In the genomic region with DNA sequence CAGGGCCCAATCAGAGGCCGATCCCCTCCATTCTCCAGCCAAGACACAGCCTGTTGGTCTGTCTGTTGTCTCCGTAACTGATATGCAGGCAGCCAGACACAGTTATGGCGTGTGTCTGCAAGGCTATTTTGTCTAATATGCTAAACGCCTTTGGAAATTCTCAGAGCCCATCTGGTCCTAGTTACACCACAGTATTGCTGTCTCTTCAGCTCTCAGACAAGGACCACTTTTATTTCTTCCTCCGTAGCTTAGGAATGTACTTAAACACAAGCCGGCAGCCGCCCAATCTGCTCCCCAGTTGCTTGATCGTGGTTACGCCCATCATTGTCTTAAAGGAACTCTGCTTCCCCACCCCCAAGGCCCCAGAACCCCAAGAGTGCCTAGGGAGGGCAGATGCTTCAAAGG, we compare ENCODE assay signal across 11 mouse cellular contexts. TPM values are rescaled to one million over a fixed set of nuclear protein-coding genes. Genes with fewer than 3 reads are reported as not detected.
DNase-seq lines count a peak whose midpoint lies in the region; ATAC-seq lines count a peak whose summit lies in the region.
"Had no signal": no experiment of that assay in that cellular context is flagged by ENCODE, and none has a peak within 500 bp of the region (broad histone marks: within the 10 kb centered on the region; RNA-seq: fewer than 3 reads in every experiment).

No protein-coding gene starts in this region.

- no peaks in the 10 kb centered on the region for H3K9me3 ChIP-seq in forebrain, embryonic 14.5 days (replicated peaks; ENCODE audit: control insufficient read depth, low read length)
- no peaks in the 10 kb centered on the region for H3K9me3 ChIP-seq in limb, embryonic 10.5 days (replicated peaks)
- H3K9me3 ChIP-seq: neural tube, embryonic 12.5 days; stomach, embryonic 15.5 days had no signal

- no peak overlapping the region for H3K4me2 ChIP-seq in forebrain, embryonic 14.5 days (ENCODE audit: low read length)
- H3K4me2 ChIP-seq: lung, embryonic 14.5 days; neural tube, embryonic 12.5 days; stomach, embryonic 15.5 days had no signal

- peaks cover 3% of the 10 kb centered on the region; the same call in 1 of the 2 replicates for H3K4me1 ChIP-seq in forebrain, embryonic 14.5 days (ENCODE audit: control insufficient read depth, insufficient read depth, low read length)
- H3K4me1 ChIP-seq in limb, embryonic 10.5 days: peaks cover 34% of the 10 kb centered on the region
- H3K4me1 ChIP-seq: stomach, embryonic 15.5 days had no signal

- peak; percentile 48 for ATAC-seq in forebrain, embryonic 14.5 days

- H3K9ac ChIP-seq in forebrain, embryonic 14.5 days (ENCODE audit: low read length): no peak overlapping the region
- H3K9ac ChIP-seq: lung, embryonic 14.5 days; neural tube, embryonic 12.5 days; stomach, embryonic 15.5 days had no signal

- 54% methylated on average over 9 of the region's 9 CpGs for WGBS in forebrain, embryonic 14.5 days
- WGBS in limb, embryonic 10.5 days: 49% methylated on average over 9 of the region's 9 CpGs

- H3K4me3 ChIP-seq in forebrain, embryonic 14.5 days (ENCODE audit: low read depth, low read length): no peak overlapping the region
- H3K4me3 ChIP-seq in limb, embryonic 10.5 days: no peak overlapping the region
- H3K4me3 ChIP-seq: neural tube, embryonic 12.5 days; stomach, embryonic 15.5 days had no signal

- H3K36me3 ChIP-seq in forebrain, embryonic 14.5 days (ENCODE audit: control insufficient read depth, insufficient read depth, low read length): no peaks in the 10 kb centered on the region
- no peaks in the 10 kb centered on the region for H3K36me3 ChIP-seq in limb, embryonic 10.5 days
- H3K36me3 ChIP-seq: neural tube, embryonic 12.5 days; stomach, embryonic 15.5 days had no signal

- H3K27ac ChIP-seq in forebrain, embryonic 14.5 days (ENCODE audit: low read depth, low read length): 0 out of 2 replicates have a peak overlapping the region, but pooled peaks have one; percentile 7
- peak overlapping the region; percentile 79 for H3K27ac ChIP-seq in limb, embryonic 10.5 days
- H3K27ac ChIP-seq: neural tube, embryonic 12.5 days; stomach, embryonic 15.5 days had no signal

- no peaks in the 10 kb centered on the region for H3K27me3 ChIP-seq in forebrain, embryonic 14.5 days (replicated peaks; ENCODE audit: control insufficient read depth, insufficient read depth, low read length)
- H3K27me3 ChIP-seq in limb, embryonic 10.5 days (ENCODE audit: low read depth, poor library complexity, severe bottlenecking): no peaks in the 10 kb centered on the region
- H3K27me3 ChIP-seq: neural tube, embryonic 12.5 days; stomach, embryonic 15.5 days had no signal

- peak; percentile 56 for DNase-seq in embryo, embryonic 10.5 days (ENCODE audit: low spot score)
- DNase-seq in embryo, embryonic 10 days (ENCODE audit: low spot score): no peak
- peak; percentile 39 for DNase-seq in lung, postnatal 10 days
- no peak for DNase-seq in lung, postnatal 4 days
- peak; percentile 46 for DNase-seq in forebrain, embryonic 14.5 days (ENCODE audit: low spot score)
- DNase-seq in limb, embryonic 10.5 days (ENCODE audit: low spot score): peak; percentile 50
- DNase-seq in Muller cell, postnatal 12 days (ENCODE audit: inconsistent ontology term): no peak
- DNase-seq in cerebellum, adult 9-10 months: no peak
- DNase-seq: lung, embryonic 14.5 days had no signal

RNA-seq across cellular contexts. Expression of a gene that starts 24.3 kb away (rescaled TPM):
- polyA plus RNA-seq in forebrain, embryonic 14.5 days (2014; fragmentation: Nextera tagmentation; extraction: Ambion mirVana): 24.5 and 26.1 TPM in 2 replicates
- polyA plus RNA-seq in limb, embryonic 10.5 days (2016; fragmentation: Nextera tagmentation; extraction: Ambion mirVana): 10.0 and 12.8 TPM in 2 replicates

RNA-seq across cellular contexts. Expression of a gene that starts 31.5 kb away (rescaled TPM):
- 7.3 and 12.8 TPM in 2 replicates for polyA plus RNA-seq in forebrain, embryonic 14.5 days (2014; fragmentation: Nextera tagmentation; extraction: Ambion mirVana)
- 61.9 and 101 TPM in 2 replicates for polyA plus RNA-seq in limb, embryonic 10.5 days (2016; fragmentation: Nextera tagmentation; extraction: Ambion mirVana)

Comparison
In these comparisons a context has a peak if more than half of its experiments do, and no peak if none do; other contexts are left out.
1. DNase-seq: peak in embryo, embryonic 10.5 days (single experiment), lung, postnatal 10 days (single experiment), forebrain, embryonic 14.5 days (single experiment) and limb, embryonic 10.5 days (single experiment); none in embryo, embryonic 10 days (single experiment), lung, postnatal 4 days (0 of 2), Muller cell, postnatal 12 days (single experiment) and cerebellum, adult 9-10 months (single experiment).